Mouse (Mus musculus) ZHBTc4 (cell line): ENCODE measurements around the gene Irx2.

Source experiments
- DNase-seq: peaks from one replicate; pipeline ENCODE4 v3.0.0-alpha.2; 2011; ENCODE audit warnings: low read depth, low spot score

Gene Irx2

DNA sequence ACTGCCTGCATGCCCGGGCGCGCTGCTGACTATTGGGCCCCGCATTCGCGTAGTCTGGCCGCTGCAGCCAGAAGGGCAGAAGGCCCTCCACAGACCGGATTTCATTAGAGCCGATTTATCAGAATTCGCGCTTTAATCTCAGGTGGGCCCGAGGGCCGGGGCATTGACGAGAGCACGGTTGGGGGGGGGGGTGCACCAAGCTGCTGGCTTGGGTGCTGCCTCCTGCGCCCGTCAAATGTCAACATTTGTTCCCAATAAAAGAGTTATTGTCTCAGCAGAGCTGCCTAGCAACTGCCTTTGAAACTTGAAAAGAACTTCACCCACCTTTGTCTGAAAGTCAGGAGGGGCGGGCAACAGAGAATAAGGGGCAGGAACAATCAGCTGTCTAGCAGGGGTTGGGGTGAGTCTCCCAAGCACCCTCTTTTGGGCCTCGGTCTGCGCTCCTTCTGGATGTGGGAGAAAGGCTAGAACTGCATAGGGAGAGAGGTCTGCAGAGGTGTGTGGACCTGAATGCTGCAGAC lies 7.8 kb downstream of the Irx2 start:
- peak; percentile 27 for DNase-seq

DNA sequence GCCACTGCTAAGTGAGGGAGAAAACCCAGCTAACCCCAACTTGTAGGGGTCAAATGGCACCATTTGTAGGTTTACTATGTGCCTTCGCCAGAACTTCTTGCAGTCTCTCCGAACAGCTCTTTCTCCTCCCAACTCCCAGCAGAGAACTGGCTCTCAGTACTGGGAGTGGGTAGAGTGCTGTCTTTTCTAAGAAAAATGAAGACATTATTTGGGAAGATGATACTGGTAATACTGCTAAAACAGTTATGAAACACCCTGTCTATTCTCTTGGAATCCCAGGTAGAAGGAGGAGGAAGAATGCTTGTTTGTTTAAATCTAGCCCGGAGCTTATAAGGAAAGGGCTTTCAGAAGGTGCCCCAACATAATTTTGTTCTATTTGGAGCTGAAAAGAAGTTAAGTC lies 8.9 kb downstream of the Irx2 start:
- no peak for DNase-seq

DNA sequence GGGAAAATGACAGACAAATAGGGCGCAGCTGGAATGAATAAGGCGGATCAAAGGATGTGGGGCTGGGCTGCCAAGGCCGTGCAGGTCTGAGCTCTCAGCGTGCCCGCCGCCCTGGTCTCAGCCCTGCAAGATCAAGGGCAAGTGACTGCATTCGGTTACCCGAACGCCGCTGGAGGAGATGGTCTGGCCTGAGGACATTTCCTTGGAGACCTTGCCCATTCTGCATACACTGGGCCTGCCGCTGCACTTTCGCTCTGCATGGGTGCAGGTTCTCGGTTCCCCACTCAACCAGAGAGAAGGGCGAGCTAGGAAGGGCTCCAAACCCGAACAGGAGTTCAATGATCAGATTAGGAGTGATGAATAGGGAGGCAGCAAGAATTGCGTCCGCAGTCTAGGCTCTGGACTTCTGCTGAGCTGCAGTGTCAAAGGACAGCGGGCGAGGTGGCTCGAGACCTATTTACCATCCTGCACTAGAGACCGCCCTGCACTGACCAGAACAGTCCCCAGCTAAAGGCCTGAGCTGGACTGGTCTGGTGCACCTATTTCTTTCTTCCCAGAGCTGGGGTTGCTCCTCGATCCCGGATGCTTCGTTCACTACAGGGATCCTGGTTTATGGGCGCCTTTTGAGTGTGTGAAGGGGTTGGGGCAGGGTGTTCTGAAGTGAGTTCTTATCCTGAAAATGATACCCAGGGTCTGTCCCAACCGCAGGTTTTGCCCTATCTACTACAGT lies 9.9 kb downstream of the Irx2 start:
- DNase-seq, result peak; percentile 49

DNA sequence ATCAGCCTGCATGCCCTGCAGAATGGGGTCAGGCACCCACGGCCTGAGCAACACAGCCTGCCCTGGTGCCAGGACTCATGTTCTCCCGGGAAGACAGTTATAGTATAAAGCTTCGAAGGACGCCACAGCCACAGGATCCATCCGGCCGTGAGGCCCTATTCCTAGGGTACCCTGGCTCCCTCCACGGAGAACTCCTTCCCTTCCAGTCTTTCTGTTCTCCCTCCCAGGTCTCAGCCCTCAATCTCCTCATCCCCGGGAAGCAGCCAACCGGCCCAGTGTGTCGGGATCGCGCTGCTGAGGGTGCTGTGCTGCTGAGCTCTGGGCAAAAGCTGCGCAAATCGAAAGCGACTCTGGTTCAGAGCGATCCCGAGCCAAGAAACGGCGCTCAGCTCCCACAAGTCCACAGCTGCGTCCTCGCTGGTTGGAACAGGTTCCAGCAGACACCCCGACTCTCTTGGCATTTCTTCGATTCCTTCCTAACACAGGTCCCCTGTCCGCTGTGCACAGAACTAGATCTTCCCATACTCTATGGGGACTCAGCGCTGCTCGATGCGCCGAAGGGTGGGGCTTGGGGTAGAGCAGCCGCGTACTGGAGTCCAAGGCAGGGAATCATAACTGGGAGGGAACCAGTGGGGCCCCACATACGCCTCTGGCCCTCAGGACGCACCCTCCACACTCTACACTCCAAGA lies 11.0 kb downstream of the Irx2 start:
- peak; percentile 50 for DNase-seq

DNA sequence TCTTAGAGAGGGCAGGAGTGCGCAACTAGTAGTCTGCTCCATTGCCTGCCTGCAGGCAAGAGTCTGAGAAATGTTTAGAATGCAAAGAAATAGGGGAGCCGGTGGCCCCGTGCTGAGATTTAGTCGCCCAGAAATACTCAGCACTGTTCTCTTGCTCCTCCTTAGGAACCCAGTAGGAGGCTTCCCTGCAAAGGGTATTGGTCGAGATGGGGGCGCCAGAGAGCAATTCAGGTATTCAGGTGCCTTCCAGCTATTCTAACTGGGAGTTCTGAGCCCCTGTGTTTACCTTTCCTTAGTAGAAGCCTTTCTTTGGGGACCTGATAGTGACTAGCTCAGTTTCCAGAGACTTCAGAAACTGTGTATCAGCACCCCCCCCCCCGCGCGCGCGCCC lies 11.5 kb downstream of the Irx2 start:
- DNase-seq, result peak; percentile 73

DNA sequence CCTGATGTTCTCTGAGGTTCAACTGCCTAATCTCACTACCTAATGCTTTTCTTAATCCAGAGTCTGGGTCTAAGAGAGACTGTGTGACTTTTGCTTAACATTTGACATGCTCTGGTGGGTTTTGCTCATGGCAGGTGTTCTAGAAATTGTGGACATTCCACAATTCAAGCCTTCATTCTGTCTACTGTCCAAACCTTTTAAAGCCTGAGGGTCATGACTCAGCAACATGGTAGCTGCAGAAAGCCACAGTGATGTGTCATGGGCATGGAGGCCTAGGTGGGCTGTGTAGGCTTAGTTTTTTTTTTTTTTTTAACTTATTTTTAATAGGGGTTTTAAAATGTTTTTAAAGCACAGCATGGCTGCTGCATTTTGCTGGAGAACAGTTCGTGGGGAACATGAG lies 27.8 kb downstream of the Irx2 start:
- no peak for DNase-seq

DNA sequence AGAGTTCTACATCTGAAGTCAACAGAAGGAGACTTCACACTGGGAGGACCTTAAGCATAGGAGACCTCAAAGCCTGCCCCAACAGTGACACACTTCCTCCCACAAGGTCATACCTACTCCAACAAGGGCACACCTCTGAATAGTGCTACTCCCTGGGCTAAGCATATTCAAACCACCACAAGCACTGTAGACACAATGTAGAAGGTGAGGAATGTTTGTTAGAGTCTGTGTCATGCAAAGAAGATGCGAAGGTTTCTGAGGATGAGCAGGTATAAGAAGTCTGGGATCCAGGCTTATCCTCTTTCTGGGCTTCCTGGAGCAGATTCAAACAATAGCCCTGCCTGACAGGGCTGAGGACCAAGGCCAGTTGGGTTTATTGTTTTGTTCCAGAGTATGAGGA lies 47.2 kb downstream of the Irx2 start:
- peak; percentile 59 for DNase-seq
